Mouse (Mus musculus) myocyte (in vitro differentiated cells): ENCODE data around the gene D6Ertd527e. TPM values are rescaled to one million over a fixed set of nuclear protein-coding genes. Genes with fewer than 3 reads are reported as not detected.

Experiments
- H3K27me3 ChIP-seq: one replicate; pipeline ENCODE4 v1.6.1; 2011; ENCODE audit not compliant: control insufficient read depth, insufficient read depth, insufficient read length
- H3K36me3 ChIP-seq: one replicate; pipeline ENCODE4 v1.6.1; 2011; ENCODE audit not compliant: control insufficient read depth, insufficient read depth
- H3K4me2 ChIP-seq: one replicate; pipeline ENCODE4 v1.6.1; 2011; ENCODE audit warnings: low read depth, control low read depth
- H3K4me3 ChIP-seq: one replicate; pipeline ENCODE4 v1.5.1; 2011; ENCODE audit warnings: mild to moderate bottlenecking, control low read depth, moderate library complexity
- H3K79me2 ChIP-seq: one replicate; pipeline ENCODE4 v1.6.1; 2011; ENCODE audit not compliant: control insufficient read depth, insufficient read depth
- H3ac ChIP-seq: one replicate; pipeline ENCODE4 v1.6.1; 2011; ENCODE audit not compliant: control insufficient read depth, insufficient read length
- CEBPB ChIP-seq: IDR thresholded peaks from 2 replicates; pipeline ENCODE4 v1.6.1; 2011; ENCODE audit warnings: mild to moderate bottlenecking, moderate library complexity; ENCODE audit not compliant: poor library complexity, insufficient read depth, severe bottlenecking
- E2F4 ChIP-seq: IDR thresholded peaks from one replicate; pipeline ENCODE4 v1.6.1; 2011; ENCODE audit warnings: mild to moderate bottlenecking, control low read depth, moderate library complexity; ENCODE audit not compliant: insufficient read depth
- MAX ChIP-seq: IDR thresholded peaks from one replicate; pipeline ENCODE4 v1.6.1; 2011; ENCODE audit warnings: low read depth, mild to moderate bottlenecking, control low read depth
- MYOD1 ChIP-seq, 3 experiments: IDR thresholded peaks; one replicate each; pipeline ENCODE4 v1.6.1; 2011; ENCODE audit warnings: control low read depth in 2 of 3, low read depth in 2 of 3, mild to moderate bottlenecking in 2 of 3, moderate library complexity in 1 of 3; ENCODE audit not compliant: insufficient read length in 2 of 3, control insufficient read depth in 1 of 3
- MYOG ChIP-seq, 3 experiments: IDR thresholded peaks; one replicate each; pipeline ENCODE4 v1.6.1; 2011; ENCODE audit warnings: control low read depth in 2 of 3, low read depth in 2 of 3, mild to moderate bottlenecking in 2 of 3; ENCODE audit not compliant: insufficient read length in 2 of 3, control insufficient read depth in 1 of 3, insufficient read depth in 1 of 3
- POLR2A ChIP-seq: IDR thresholded peaks from one replicate; pipeline ENCODE4 v1.6.1; 2011; ENCODE audit warnings: low read depth, mild to moderate bottlenecking, control low read depth, moderate library complexity; ENCODE audit not compliant: insufficient read length
- POLR2AphosphoS2 ChIP-seq: IDR thresholded peaks from one replicate; pipeline ENCODE4 v1.6.1; 2011; ENCODE audit warnings: low read depth, control low read depth; ENCODE audit not compliant: insufficient read length
- REST ChIP-seq: IDR thresholded peaks from one replicate; pipeline ENCODE4 v1.6.1; 2011; ENCODE audit warnings: mild to moderate bottlenecking, control low read depth, moderate library complexity; ENCODE audit not compliant: insufficient read depth, insufficient read length
- SRF ChIP-seq: IDR thresholded peaks from one replicate; pipeline ENCODE4 v1.6.1; 2011; ENCODE audit warnings: low read depth; ENCODE audit not compliant: control insufficient read depth, insufficient read length
- TCF12 ChIP-seq: IDR thresholded peaks from one replicate; pipeline ENCODE4 v1.6.1; 2011; ENCODE audit warnings: mild to moderate bottlenecking, control low read depth; ENCODE audit not compliant: poor library complexity, insufficient read depth, severe bottlenecking
- TCF3 ChIP-seq: IDR thresholded peaks from one replicate; pipeline ENCODE4 v1.6.1; 2011; ENCODE audit warnings: low read depth, control low read depth; ENCODE audit not compliant: insufficient read length
- USF1 ChIP-seq: IDR thresholded peaks from one replicate; pipeline ENCODE4 v1.6.1; 2011; ENCODE audit warnings: low read depth, mild to moderate bottlenecking, control low read depth, moderate library complexity
- polyA plus RNA-seq: library from polyadenylated mRNA; unstranded; fragments of >200 nt; fragmentation: generic; extraction: Trizol; gene quantifications from one replicate; pipeline ENCODE4 v1.2.1, GENCODE M21; 2012; ENCODE audit warnings: missing spikeins

D6Ertd527e gene
- polyA plus RNA-seq, 1 experiment: 0.11 TPM

DNA sequence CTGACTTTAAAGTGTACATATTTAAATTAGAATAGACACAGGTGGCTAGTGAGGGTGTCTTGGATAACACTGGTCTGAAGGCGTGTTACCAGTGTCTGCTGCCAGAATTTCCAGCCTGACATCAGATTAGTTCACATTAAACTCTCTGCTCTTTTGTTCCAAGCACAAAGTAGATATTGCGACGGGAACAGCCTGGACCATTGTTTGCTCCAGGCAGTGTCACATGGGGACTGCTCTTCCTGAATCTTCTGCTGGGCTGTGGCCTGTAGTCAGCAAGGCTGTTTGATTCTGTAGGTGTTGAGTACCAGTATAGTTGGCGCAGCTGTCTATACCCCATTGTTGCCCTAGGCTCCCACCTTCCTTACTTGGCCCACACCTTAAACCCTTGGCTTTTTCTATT is 19.4 kb downstream of the D6Ertd527e start:
- H3K79me2 ChIP-seq: no peaks in the 10 kb centered on the region
- H3K36me3 ChIP-seq: no peaks in the 10 kb centered on the region
- H3K27me3 ChIP-seq: no peaks in the 10 kb centered on the region
- no peak overlapping the region for H3K4me2 ChIP-seq
- no peak for TF ChIP-seq TCF12
- no peak for TF ChIP-seq TCF3
- no peak for TF ChIP-seq MAX
- no peak for TF ChIP-seq CEBPB
- no peak for TF ChIP-seq MYOG (IDR thresholded peaks at IDR 0.05; ENCODE audit: control insufficient read depth in 1 of 3, insufficient read depth in 1 of 3, insufficient read length in 2 of 3, low read depth in 2 of 3)
- TF ChIP-seq USF1: no peak
- no peak for TF ChIP-seq POLR2A
- TF ChIP-seq SRF: no peak
- no peak for TF ChIP-seq REST
- H3ac ChIP-seq: no peak overlapping the region
- no peak overlapping the region for H3K4me3 ChIP-seq

DNA sequence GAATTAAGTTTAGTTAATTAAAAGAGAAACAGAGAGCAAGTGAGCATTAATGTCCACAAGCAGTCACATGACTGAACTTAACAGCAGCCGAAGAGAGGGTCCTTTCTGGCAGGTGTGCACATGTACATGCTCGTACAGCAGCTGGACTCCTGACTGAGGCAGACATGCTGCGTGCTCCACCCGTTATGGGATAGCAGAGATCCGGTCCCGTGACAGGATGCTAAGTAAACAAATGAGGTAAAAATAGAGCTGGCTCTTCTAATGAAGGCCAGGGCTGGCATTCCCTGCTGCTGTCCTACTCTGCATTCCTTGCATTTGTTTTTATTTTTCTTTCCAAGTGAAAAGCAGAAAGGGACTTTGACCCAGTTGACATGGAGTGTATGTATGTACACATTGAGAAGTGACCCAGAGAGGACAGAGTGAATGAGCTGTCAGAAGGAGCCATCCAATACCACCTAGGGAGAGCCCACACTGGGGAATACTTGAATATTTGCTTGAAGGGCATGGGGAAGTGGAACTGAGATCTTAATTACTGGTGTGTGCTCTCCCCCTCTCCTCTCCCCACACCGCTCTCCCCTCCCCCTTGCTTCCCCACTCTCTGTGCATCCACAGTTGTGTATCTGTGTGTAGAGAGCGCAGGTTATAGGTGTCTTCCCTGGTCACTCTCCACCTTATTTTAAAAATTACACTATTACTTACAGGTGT is 22.7 kb downstream of the D6Ertd527e start:
- Histone ChIP-seq H3K36me3 (no peaks in the 10 kb centered on the region), H3K27me3 (no peaks in the 10 kb centered on the region), H3K4me2 (no peak overlapping the region), H3ac (no peak overlapping the region), H3K79me2 (no peaks in the 10 kb centered on the region), H3K4me3 (no peak overlapping the region)
- TF ChIP-seq TCF3 (no peak), POLR2A (no peak), CEBPB (no peak), MYOG (IDR thresholded peaks at IDR 0.05; ENCODE audit: control insufficient read depth in 1 of 3, insufficient read depth in 1 of 3, insufficient read length in 2 of 3, low read depth in 2 of 3) (no peak), USF1 (peak; percentile 1), MAX (no peak), MYOD1 (IDR thresholded peaks at IDR 0.05; ENCODE audit: control insufficient read depth in 1 of 3, insufficient read length in 2 of 3, low read depth in 2 of 3) (peak in 1 of 3 experiments; percentile 48), E2F4 (no peak), TCF12 (no peak)

DNA sequence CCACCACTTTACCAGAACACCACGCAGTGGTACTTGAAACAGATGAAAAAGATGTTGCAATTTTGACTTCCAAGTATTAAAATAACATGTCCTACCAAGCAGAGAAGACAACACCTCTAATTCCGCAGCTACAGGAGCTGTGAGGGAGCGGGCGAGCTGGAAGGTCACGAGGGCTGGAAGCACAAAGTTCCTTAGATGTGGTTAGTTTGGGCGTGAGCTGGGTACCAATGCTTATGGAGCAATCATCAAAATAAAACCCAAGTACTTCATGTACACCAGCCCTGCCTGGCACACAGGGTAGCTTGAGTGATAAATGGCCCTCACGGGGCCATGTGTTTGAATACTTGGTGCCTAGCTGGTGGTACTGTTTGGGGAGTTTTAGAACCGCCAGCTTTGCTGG is 25.3 kb downstream of the D6Ertd527e start:
- no peaks in the 10 kb centered on the region for H3K36me3 ChIP-seq
- H3K27me3 ChIP-seq: no peaks in the 10 kb centered on the region
- no peak overlapping the region for H3K4me3 ChIP-seq
- no peaks in the 10 kb centered on the region for H3K79me2 ChIP-seq
- H3ac ChIP-seq: no peak overlapping the region
- H3K4me2 ChIP-seq: no peak overlapping the region
- TF ChIP-seq MYOG (IDR thresholded peaks at IDR 0.05; ENCODE audit: control insufficient read depth in 1 of 3, insufficient read depth in 1 of 3, insufficient read length in 2 of 3, low read depth in 2 of 3) (no peak), SRF (no peak), POLR2A (no peak), MAX (no peak), REST (no peak), TCF12 (no peak), CEBPB (no peak), E2F4 (no peak), POLR2AphosphoS2 (no peak), USF1 (no peak), TCF3 (no peak), MYOD1 (IDR thresholded peaks at IDR 0.05; ENCODE audit: control insufficient read depth in 1 of 3, insufficient read length in 2 of 3, low read depth in 2 of 3) (no peak)

DNA sequence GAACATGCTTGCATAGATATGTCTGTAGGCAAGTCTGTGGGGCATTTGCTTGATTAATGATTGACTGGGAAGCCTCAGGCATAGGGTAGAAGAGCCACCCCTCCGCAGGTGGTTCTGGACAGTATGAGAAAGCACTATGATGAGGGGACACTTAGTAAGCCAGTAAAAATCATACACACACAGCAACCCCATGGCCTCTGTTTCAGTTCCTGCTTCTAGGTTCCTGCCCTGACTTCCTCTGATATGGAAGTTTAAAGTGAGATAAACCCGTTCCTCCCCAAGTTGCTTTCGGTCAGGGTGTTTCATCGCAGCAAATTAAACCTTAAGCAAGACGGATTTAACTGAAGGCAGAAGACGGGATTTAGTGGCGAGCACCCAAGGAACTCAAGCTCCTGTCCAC is 26.1 kb downstream of the D6Ertd527e start:
- H3K27me3 ChIP-seq: no peaks in the 10 kb centered on the region
- no peak overlapping the region for H3ac ChIP-seq
- H3K4me2 ChIP-seq: no peak overlapping the region
- H3K79me2 ChIP-seq: no peaks in the 10 kb centered on the region
- no peaks in the 10 kb centered on the region for H3K36me3 ChIP-seq
- H3K4me3 ChIP-seq: no peak overlapping the region
- TF ChIP-seq POLR2AphosphoS2: no peak

DNA sequence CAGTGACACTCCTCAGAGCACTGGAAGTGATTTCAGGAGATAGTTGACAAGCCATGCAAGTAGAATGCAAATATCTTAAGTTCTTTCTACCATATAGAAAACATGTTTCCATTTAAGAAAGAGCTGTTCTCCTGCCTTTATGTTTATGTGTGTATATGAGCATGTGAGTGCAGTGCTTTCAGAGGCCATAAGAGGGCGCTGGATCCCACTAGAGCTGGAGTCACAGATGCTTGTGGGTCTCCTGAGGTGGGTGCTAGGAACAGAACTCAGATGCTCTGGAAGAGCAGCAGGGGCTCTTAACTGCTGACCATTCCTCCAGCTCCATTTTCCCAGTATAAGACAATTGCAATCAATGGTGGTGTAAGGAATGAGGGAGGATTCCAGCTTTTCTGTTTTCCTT is 26.5 kb downstream of the D6Ertd527e start:
- no peak for TF ChIP-seq E2F4
- no peak for TF ChIP-seq MYOG (IDR thresholded peaks at IDR 0.05; ENCODE audit: control insufficient read depth in 1 of 3, insufficient read depth in 1 of 3, insufficient read length in 2 of 3, low read depth in 2 of 3)
- no peak for TF ChIP-seq MAX
- TF ChIP-seq CEBPB: no peak
- no peak for TF ChIP-seq MYOD1 (IDR thresholded peaks at IDR 0.05; ENCODE audit: control insufficient read depth in 1 of 3, insufficient read length in 2 of 3, low read depth in 2 of 3)
- TF ChIP-seq REST: no peak
- no peak for TF ChIP-seq POLR2A
- no peak for TF ChIP-seq POLR2AphosphoS2
- no peaks in the 10 kb centered on the region for H3K36me3 ChIP-seq

More for the DNA sequence above, 26.5 kb downstream of the D6Ertd527e start:
- no peak overlapping the region for H3K4me3 ChIP-seq
- H3K79me2 ChIP-seq: no peaks in the 10 kb centered on the region
- H3K4me2 ChIP-seq: no peak overlapping the region
- H3K27me3 ChIP-seq: no peaks in the 10 kb centered on the region
- no peak overlapping the region for H3ac ChIP-seq
